Mouse (Mus musculus): ENCODE data around the gene 2610318N02Rik.

DNA sequence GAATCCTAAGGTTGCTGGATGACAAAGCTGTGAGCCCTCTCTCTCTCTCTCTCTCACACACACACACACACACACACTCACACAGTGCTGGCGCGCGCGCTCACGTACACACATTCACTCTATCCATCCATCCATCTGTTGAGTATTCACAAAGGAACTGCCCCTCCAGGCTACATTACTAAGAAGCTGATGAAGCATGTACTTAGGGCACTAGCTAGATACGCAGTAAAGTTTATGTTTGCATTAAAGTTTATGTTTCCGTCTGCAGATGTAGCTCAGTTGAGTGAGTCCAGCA, 7.9 kb upstream of the 2610318N02Rik start:
- TF ChIP-seq POLR2A (IDR thresholded peaks at IDR 0.05; ENCODE audit: extremely low read depth, insufficient read depth, low read length) = no peak
- no peak for TF ChIP-seq CTCF (IDR thresholded peaks at IDR 0.05; ENCODE audit: low read depth, low read length)
